Mouse (Mus musculus): Measurements from ENCODE around the gene Cxcr1. TPM values are rescaled to one million over a fixed set of nuclear protein-coding genes. Genes with fewer than 3 reads are reported as not detected.

Cxcr1 gene
- polyA plus RNA-seq, 1 experiment from 2014 or later: not detected

DNA sequence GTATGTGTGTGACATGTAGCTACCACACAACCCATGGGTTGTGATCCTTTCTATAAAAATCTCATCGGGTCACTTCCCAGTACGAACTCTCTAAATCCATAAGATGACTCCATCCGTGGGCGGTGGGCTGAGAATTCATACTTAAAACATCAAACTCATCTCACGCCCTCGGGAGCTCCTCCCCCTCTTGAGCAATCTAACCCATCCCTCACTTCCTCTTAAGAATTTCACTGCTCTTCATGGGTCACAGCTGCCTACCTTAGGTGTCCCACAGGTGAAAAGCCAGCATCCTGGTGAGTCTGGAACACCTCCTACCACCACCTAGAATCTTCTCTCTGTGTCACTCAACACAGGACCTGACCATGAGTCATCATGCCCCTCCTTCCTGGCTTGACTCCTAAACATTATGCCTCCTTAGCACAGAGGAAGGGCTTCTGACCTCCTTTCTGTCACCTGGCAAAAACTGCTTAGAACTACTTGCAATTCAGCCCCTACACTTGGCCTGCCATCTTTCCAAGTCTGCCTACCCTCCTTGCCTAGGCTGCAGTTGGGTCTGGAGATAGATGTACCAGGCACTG, 38.9 kb downstream of the Cxcr1 start:
- no peak overlapping the region for H3K9ac ChIP-seq (replicated peaks; ENCODE audit: low read depth, low read length)
- no peak overlapping the region for H3K27ac ChIP-seq (ENCODE audit: low read length)
- no peak for ATAC-seq
- no peak overlapping the region for H3K4me3 ChIP-seq (replicated peaks; ENCODE audit: low read length)
- H3K4me2 ChIP-seq (ENCODE audit: low read length): no peak overlapping the region
- H3K4me1 ChIP-seq (replicated peaks; ENCODE audit: control insufficient read depth, insufficient read depth, low read length): no peaks in the 10 kb centered on the region
- WGBS: 93% methylated on average over 6 of the region's 6 CpGs
- H3K9me3 ChIP-seq (ENCODE audit: control insufficient read depth, low read length): no peaks in the 10 kb centered on the region
- H3K36me3 ChIP-seq (ENCODE audit: control insufficient read depth, insufficient read depth): no peaks in the 10 kb centered on the region
- H3K27me3 ChIP-seq (replicated peaks; ENCODE audit: control insufficient read depth, insufficient read depth, low read length): no peaks in the 10 kb centered on the region

DNA sequence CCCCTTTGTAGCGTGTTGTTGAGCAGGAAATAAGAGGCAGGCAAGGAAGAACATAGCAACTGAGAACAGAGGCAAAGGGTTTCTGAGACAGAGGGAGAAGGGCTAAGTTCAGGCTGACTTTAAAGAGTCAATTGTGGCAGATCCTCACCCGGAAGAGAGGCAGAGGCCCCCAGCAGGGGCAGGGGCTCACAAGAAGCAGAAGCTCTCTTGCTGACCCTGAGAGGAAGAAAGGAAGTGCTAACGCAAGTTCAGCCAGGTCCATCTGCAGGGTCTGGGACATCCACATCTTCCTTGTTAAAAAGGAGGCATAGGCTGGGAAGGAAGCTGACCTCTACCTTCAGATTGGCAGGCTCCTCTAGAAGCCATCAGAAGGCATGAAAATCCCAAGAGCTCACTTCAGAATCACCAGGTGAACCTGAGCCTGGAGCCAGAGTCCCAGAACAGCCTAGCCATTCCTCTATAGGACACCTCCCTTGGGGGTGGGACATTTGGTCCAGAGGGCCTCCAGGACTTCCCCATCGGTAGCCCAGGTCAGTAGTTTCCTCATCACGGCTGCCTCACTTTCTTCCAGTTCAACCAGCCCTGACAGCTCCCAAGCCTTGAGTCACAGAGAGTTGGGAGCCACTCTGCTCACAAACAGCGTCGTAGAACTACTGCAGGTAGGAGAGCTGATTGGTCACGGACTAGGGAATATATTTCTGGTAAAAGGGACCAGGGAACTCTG, 40.8 kb downstream of the Cxcr1 start, which contains the start of gene Cxcr2:
Gene Cxcr2 (plus strand): TSS at position 529 of the 724 bp plus-strand sequence.
- Histone ChIP-seq H3K4me2 (ENCODE audit: low read length) (no peak within 1 kb of the TSS), H3K9ac (replicated peaks; ENCODE audit: low read depth, low read length) (no peak within 1 kb of the TSS), H3K27ac (ENCODE audit: low read length) (no peak within 1 kb of the TSS), H3K4me1 (replicated peaks; ENCODE audit: control insufficient read depth, insufficient read depth, low read length) (no peaks in the 10 kb centered on the region), H3K4me3 (replicated peaks; ENCODE audit: low read length) (no peak within 1 kb of the TSS), H3K36me3 (ENCODE audit: control insufficient read depth, insufficient read depth) (no peaks in the 10 kb centered on the region), H3K27me3 (replicated peaks; ENCODE audit: control insufficient read depth, insufficient read depth, low read length) (no peaks in the 10 kb centered on the region), H3K9me3 (ENCODE audit: control insufficient read depth, low read length) (no peaks in the 10 kb centered on the region)
- ATAC-seq: no peak
- 82% methylated on average over 8 of the region's 8 CpGs for WGBS

DNA sequence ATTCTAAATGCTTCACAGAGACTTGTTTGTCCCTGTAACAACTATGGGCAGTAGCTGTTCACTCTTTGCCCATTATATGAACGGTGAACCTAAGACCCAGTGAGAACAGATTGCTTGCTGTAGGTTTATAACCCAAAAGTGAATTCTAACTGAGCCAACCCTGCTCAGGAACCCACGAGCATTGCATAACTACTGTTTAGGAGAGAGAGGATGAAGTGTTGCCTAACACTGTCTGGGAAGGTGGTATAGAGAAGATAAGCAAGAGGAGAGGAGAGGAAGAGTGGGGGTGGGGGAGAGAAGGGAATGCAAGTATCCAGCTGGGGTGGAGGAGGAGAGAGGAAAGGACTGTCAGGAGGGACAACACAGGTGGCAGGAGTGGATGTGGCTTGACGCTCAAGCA, 43.3 kb downstream of the Cxcr1 start:
- no peak overlapping the region for H3K4me2 ChIP-seq (ENCODE audit: low read length)
- no peaks in the 10 kb centered on the region for H3K36me3 ChIP-seq (ENCODE audit: control insufficient read depth, insufficient read depth)
- no peak overlapping the region for H3K27ac ChIP-seq (ENCODE audit: low read length)
- H3K9me3 ChIP-seq (ENCODE audit: control insufficient read depth, low read length): no peaks in the 10 kb centered on the region
- no peak for ATAC-seq
- H3K4me3 ChIP-seq (replicated peaks; ENCODE audit: low read length): no peak overlapping the region
- no peaks in the 10 kb centered on the region for H3K27me3 ChIP-seq (replicated peaks; ENCODE audit: control insufficient read depth, insufficient read depth, low read length)
- 84% methylated on average over 3 of the region's 3 CpGs for WGBS
- H3K4me1 ChIP-seq (replicated peaks; ENCODE audit: control insufficient read depth, insufficient read depth, low read length): no peaks in the 10 kb centered on the region
- H3K9ac ChIP-seq (replicated peaks; ENCODE audit: low read depth, low read length): no peak overlapping the region

DNA sequence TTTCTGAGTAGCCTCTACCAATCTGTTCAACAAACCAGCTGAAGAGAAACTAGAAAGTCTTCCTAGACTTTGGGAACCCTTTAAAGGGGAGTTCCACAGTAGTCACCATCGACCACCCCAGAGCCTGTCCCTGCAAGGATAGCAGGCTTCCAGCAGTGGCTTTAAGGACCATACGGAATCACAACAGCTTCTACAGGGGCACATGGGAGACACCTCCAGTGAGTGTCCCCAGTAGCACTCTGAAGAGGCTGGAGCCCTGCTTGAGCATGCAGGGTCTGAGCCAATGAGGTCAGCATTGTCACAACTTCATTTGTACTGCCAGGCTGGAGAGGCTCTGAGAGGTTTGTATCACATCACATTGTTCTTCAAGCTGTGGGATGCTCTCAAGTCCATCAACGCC, 44.3 kb downstream of the Cxcr1 start:
- H3K27me3 ChIP-seq (replicated peaks; ENCODE audit: control insufficient read depth, insufficient read depth, low read length): no peaks in the 10 kb centered on the region
- no peak overlapping the region for H3K4me3 ChIP-seq (replicated peaks; ENCODE audit: low read length)
- H3K36me3 ChIP-seq (ENCODE audit: control insufficient read depth, insufficient read depth): no peaks in the 10 kb centered on the region
- H3K9me3 ChIP-seq (ENCODE audit: control insufficient read depth, low read length): no peaks in the 10 kb centered on the region
- no peak for ATAC-seq
- 78% methylated on average over 3 of the region's 3 CpGs for WGBS
- no peaks in the 10 kb centered on the region for H3K4me1 ChIP-seq (replicated peaks; ENCODE audit: control insufficient read depth, insufficient read depth, low read length)
- H3K4me2 ChIP-seq (ENCODE audit: low read length): no peak overlapping the region
- H3K9ac ChIP-seq (replicated peaks; ENCODE audit: low read depth, low read length): no peak overlapping the region
- no peak overlapping the region for H3K27ac ChIP-seq (ENCODE audit: low read length)

GRCm38 (mm10) chr1:74149106-74149885, 45.1 kb downstream of the Cxcr1 start:
- Histone ChIP-seq H3K36me3 (ENCODE audit: control insufficient read depth, insufficient read depth) (no peaks in the 10 kb centered on the region), H3K9me3 (ENCODE audit: control insufficient read depth, low read length) (no peaks in the 10 kb centered on the region), H3K4me1 (replicated peaks; ENCODE audit: control insufficient read depth, insufficient read depth, low read length) (no peaks in the 10 kb centered on the region), H3K4me2 (ENCODE audit: low read length) (no peak overlapping the region), H3K27me3 (replicated peaks; ENCODE audit: control insufficient read depth, insufficient read depth, low read length) (no peaks in the 10 kb centered on the region), H3K27ac (ENCODE audit: low read length) (no peak overlapping the region), H3K4me3 (replicated peaks; ENCODE audit: low read length) (no peak overlapping the region), H3K9ac (replicated peaks; ENCODE audit: low read depth, low read length) (no peak overlapping the region)
- ATAC-seq: no peak
- 95% methylated on average over 6 of the region's 6 CpGs for WGBS

MicroRNAs within 50 kb of the gene (microRNA counts, 519-probe panel; counts per million panel counts)
- microRNA mmu-miR-1928: 2,036 counts per million, percentile 31 among the panel's probes with 10 or more counts

Small RNA genes within 50 kb of the gene (microRNA-seq; reads per million reads assigned to microRNA genes)
- gene Mir1928: not detected

Other genes with a start within 250 kb of the Cxcr1 start
- gene Tns1, start 70.2 kb downstream of the Cxcr1 start, polyA plus RNA-seq (2015; fragmentation: Nextera tagmentation; extraction: Ambion mirVana): 10.7 and 11.0 TPM in 2 replicates
- 0.32 and 0.36 TPM in 2 replicates for gene Rufy4, start 69.1 kb downstream of the Cxcr1 start, polyA plus RNA-seq (2015; fragmentation: Nextera tagmentation; extraction: Ambion mirVana)
- gene Cxcr2, start 40.6 kb downstream of the Cxcr1 start, polyA plus RNA-seq (2015; fragmentation: Nextera tagmentation; extraction: Ambion mirVana): 0.06 TPM in 1 of 2 replicates, not detected in the other
- 413 and 455 TPM in 2 replicates for gene Arpc2, start 41.5 kb upstream of the Cxcr1 start, polyA plus RNA-seq (2015; fragmentation: Nextera tagmentation; extraction: Ambion mirVana)
- gene Gpbar1, start 83.9 kb upstream of the Cxcr1 start, polyA plus RNA-seq (2015; fragmentation: Nextera tagmentation; extraction: Ambion mirVana): 0.20 TPM in 1 of 2 replicates, not detected in the other
- gene Aamp, start 90.1 kb upstream of the Cxcr1 start, polyA plus RNA-seq (2015; fragmentation: Nextera tagmentation; extraction: Ambion mirVana): 216 and 225 TPM in 2 replicates
- 98.4 and 105 TPM in 2 replicates for gene Pnkd, start 90.3 kb upstream of the Cxcr1 start, polyA plus RNA-seq (2015; fragmentation: Nextera tagmentation; extraction: Ambion mirVana)
- gene Tmbim1, start 111.0 kb upstream of the Cxcr1 start, polyA plus RNA-seq (2015; fragmentation: Nextera tagmentation; extraction: Ambion mirVana): 6.9 and 7.7 TPM in 2 replicates
- gene Catip, start 167.5 kb upstream of the Cxcr1 start, polyA plus RNA-seq (2015; fragmentation: Nextera tagmentation; extraction: Ambion mirVana): 1.0 and 1.2 TPM in 2 replicates
- gene Slc11a1, start 180.6 kb upstream of the Cxcr1 start, polyA plus RNA-seq (2015; fragmentation: Nextera tagmentation; extraction: Ambion mirVana): 1.2 and 1.5 TPM in 2 replicates
- 18.6 and 20.0 TPM in 2 replicates for gene Ctdsp1, start 196.9 kb upstream of the Cxcr1 start, polyA plus RNA-seq (2015; fragmentation: Nextera tagmentation; extraction: Ambion mirVana)
- 0.27 and 0.42 TPM in 2 replicates for gene Vil1, start 214.7 kb upstream of the Cxcr1 start, polyA plus RNA-seq (2015; fragmentation: Nextera tagmentation; extraction: Ambion mirVana)